Mouse (Mus musculus) small intestine, adult 2 months (tissue): ENCODE measurements at regions not wholly inside any gene's neighbourhood (a gene's known extent, or its start where the extent isn't known, plus 50 kb on each side); places are given as distances from the start of the nearest gene placed in this dataset.

ENCODE experiments used
- H3K27ac ChIP-seq: fragments of 200-500 bp; 2 replicates; pipeline ENCODE4 v1.5.1; 2012; ENCODE audit warnings: low read depth, low read length, control low read depth, inconsistent platforms; ENCODE audit not compliant: insufficient read depth
- H3K27me3 ChIP-seq: fragments of 200-500 bp; 2 replicates; pipeline ENCODE4 v1.6.1; 2012; ENCODE audit warnings: mild to moderate bottlenecking, moderate library complexity, low read length, inconsistent platforms; ENCODE audit not compliant: control insufficient read depth, insufficient read depth
- H3K36me3 ChIP-seq: fragments of 200-500 bp; 2 replicates; pipeline ENCODE4 v1.6.1; 2012; ENCODE audit warnings: mild to moderate bottlenecking, low read length, control low read depth, inconsistent platforms; ENCODE audit not compliant: control insufficient read depth, insufficient read depth
- H3K4me1 ChIP-seq: fragments of 200-500 bp; 2 replicates; pipeline ENCODE4 v1.6.1; 2012; ENCODE audit warnings: low read length, inconsistent platforms, mixed read lengths; ENCODE audit not compliant: control insufficient read depth, insufficient read depth, insufficient read length
- H3K4me3 ChIP-seq: fragments of 200-500 bp; 2 replicates; pipeline ENCODE4 v1.5.1; 2012; ENCODE audit warnings: low read depth, mild to moderate bottlenecking, control low read depth, inconsistent platforms, low read length, moderate library complexity
- CTCF ChIP-seq: fragments of 200-500 bp; IDR thresholded peaks from 2 replicates; pipeline ENCODE4 v1.5.1; 2012; ENCODE audit warnings: low read depth, mild to moderate bottlenecking, control low read depth, inconsistent platforms, low read length, moderate library complexity, mixed read lengths; ENCODE audit not compliant: insufficient replicate concordance, insufficient read length; ENCODE audit errors: extremely low read depth
- POLR2A ChIP-seq: fragments of 200-500 bp; IDR thresholded peaks from 2 replicates; pipeline ENCODE4 v1.6.1; 2012; ENCODE audit warnings: low read depth, mild to moderate bottlenecking, control low read depth, inconsistent platforms, low read length, moderate library complexity
- WGBS: fragments of 180-500 bp; shearing (Covaris S2); methylation state at CpG from one replicate; pipeline ENCODE4 v1.1.7; 2018; 5-methylcytosine and 5-hydroxymethylcytosine counted together

DNA sequence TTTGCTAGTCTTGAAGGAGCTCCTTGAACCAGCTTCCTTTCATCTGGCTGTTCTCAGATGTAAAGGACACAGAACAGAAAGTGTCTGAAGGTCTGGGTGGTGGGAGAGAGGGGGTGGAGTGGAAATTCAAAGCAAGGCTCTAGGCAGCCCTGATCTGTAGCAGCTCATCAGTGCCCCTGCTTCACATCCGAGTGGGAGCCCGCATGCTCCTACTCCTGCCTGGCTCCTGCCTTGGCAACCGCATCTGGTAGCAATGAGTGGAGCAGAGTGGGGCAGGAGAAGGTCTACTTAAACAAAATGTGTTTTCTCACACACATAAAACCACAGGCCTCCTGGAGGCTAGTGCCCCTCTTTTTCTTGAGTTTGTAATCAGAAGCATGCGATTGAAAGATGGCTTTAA lies 201.0 kb downstream of the Osr1 start:
- TF ChIP-seq POLR2A (no peak), CTCF (no peak)
- Histone ChIP-seq H3K4me3 (no peak overlapping the region), H3K27me3 (no peaks in the 10 kb centered on the region), H3K36me3 (no peaks in the 10 kb centered on the region), H3K27ac (no peak overlapping the region), H3K4me1 (no peaks in the 10 kb centered on the region)
- 91% methylated on average over 4 of the region's 4 CpGs for WGBS

DNA sequence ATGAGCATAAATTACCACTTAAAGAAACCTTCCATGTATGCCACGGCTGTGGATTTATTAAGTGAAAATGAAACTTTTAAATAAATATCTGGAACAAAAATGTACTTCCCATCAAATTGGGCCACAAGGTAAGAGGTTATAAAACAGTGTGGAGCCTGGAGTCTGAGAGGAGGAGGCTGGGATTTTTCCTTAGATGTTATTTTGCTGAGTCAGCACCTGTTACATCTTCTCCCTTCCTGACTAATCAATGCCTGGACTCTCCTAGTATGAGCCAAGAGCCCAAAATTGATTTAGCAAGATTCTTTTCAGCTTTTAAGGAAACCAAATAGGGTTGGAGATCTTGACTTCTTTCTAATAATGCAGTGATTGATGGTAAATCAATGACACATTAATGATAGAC lies 203.0 kb downstream of the Osr1 start:
- WGBS: 78% methylated on average over 1 of the region's 1 CpGs
- no peak overlapping the region for H3K27ac ChIP-seq
- TF ChIP-seq POLR2A (no peak), CTCF (no peak)
- H3K36me3 ChIP-seq: no peaks in the 10 kb centered on the region
- H3K4me1 ChIP-seq: no peaks in the 10 kb centered on the region
- no peaks in the 10 kb centered on the region for H3K27me3 ChIP-seq
- H3K4me3 ChIP-seq: no peak overlapping the region

DNA sequence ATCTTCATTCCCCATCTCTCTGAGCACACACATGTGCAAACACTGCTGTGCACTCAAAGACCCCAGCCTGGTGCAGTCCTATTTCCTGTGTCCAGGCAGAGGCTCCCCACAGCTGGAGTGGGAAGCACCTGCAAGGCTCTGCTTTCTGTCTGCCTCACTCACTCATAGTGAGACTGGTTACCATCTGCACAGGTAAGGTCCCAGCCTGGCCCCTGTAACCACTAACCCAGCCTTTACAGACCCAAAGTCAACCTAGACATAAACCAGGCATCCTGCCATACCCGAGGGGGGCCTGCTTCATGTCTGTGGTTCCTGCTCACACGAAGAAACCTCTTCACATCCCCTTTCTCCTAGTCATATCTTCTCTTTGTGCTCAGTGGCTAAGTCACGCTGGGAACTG lies 232.4 kb downstream of the Osr1 start:
- H3K4me3 ChIP-seq: no peak overlapping the region
- no peaks in the 10 kb centered on the region for H3K27me3 ChIP-seq
- no peak overlapping the region for H3K27ac ChIP-seq
- H3K36me3 ChIP-seq: no peaks in the 10 kb centered on the region
- H3K4me1 ChIP-seq: no peaks in the 10 kb centered on the region
- TF ChIP-seq CTCF: no peak
- no peak for TF ChIP-seq POLR2A
- WGBS: 37% methylated on average over 3 of the region's 3 CpGs

DNA sequence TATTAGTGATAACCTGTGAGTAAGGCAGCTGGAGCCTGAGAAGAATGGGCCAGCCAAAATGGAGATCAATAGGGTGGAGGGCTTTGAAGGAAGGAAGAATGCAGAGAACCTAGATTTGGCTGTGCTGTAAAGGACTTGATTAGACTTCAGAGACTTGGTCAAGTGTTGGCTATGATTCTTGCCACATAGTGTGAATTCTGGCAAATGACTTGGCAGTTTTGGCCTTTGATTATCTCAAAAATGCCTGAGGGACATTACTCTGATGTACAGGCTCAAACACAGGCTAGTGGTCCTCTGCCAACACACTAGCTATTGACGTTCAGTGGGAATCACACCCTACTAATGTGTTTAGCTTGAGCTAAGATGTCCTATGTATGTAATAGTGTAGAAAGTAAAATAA lies 237.5 kb downstream of the Osr1 start:
- Histone ChIP-seq H3K27ac (no peak overlapping the region), H3K4me1 (no peaks in the 10 kb centered on the region), H3K27me3 (no peaks in the 10 kb centered on the region), H3K4me3 (no peak overlapping the region), H3K36me3 (no peaks in the 10 kb centered on the region)
- TF ChIP-seq CTCF (no peak), POLR2A (no peak)
- 54% methylated on average over 1 of the region's 1 CpGs for WGBS

DNA sequence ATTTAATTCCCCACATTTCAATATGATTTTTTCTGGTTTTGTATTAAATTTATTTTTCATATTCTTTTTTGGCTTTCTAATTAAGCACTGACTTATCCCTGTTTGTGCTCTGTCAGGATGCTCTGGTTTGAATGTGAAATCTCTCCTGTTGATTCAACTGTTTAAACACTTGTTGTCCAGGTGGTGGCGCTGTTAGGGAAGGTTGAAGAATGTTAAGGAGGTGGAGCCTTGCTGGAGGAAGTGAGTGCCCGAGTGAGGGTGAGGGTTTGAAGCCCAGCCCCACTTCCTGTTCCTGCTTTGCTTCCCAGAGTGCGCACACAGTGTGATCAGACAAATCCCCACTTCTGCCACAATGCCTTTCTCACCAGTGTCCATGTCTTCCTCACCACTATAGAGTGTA lies 263.4 kb downstream of the Osr1 start:
- H3K4me1 ChIP-seq: no peaks in the 10 kb centered on the region
- H3K4me3 ChIP-seq: no peak overlapping the region
- no peaks in the 10 kb centered on the region for H3K36me3 ChIP-seq
- 51% methylated on average over 3 of the region's 3 CpGs for WGBS
- no peak for TF ChIP-seq CTCF
- TF ChIP-seq POLR2A: no peak
- H3K27me3 ChIP-seq: no peaks in the 10 kb centered on the region
- H3K27ac ChIP-seq: no peak overlapping the region

DNA sequence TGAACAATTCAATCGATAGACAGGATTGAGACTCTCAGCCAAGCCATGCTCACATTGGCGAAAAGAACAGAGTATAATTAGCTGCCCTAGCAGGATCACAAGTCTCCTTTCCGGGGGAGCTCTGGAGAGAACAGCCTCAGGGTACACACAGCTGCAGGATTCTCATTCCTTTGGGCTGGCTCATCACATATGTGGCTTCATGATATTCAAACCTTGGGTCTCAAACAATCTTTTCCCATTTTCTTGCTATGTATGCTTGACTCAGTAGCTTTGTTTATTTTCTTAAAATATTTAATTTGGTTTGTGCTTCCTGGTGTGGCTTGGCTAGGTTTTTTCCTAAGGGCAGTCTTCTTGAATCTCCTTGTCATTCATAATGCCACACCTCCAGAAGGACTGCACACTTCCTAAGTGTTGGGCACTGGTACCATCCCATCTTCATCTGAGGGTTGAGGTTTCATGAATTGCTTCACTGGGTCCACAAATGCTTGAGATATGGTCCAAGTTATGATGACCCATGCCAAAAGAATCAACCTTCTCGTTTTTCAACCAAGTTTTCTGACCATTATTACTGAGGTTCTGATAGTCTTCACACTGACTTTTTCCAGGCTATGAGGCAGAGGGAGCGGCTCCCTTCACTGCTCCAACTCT lies 269.4 kb downstream of the Osr1 start:
- TF ChIP-seq CTCF (no peak), POLR2A (no peak)
- Histone ChIP-seq H3K4me1 (no peaks in the 10 kb centered on the region), H3K4me3 (no peak overlapping the region), H3K27me3 (no peaks in the 10 kb centered on the region), H3K27ac (no peak overlapping the region), H3K36me3 (no peaks in the 10 kb centered on the region)
- 70% methylated on average over 5 of the region's 5 CpGs for WGBS

DNA sequence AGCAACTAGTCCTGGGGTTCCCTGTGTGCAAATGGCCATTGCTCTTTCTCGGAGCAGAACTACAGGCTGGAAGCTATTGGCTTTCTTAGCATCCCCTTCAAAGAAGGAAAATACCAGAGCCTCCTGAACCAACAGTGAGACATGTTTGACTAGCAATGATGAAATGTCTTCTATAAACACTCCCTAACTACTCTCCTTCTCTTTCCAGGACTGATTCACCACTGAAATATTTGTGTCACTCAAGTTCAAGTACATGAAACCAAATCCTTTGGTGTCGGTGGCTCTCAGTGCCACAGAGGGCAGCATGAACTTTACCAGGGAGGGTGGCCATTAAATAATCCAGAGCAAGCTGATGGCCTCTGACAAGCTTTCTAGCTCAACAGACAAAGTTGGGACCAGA lies 270.0 kb downstream of the Osr1 start:
- no peak overlapping the region for H3K27ac ChIP-seq
- no peak overlapping the region for H3K4me3 ChIP-seq
- H3K4me1 ChIP-seq: no peaks in the 10 kb centered on the region
- TF ChIP-seq POLR2A (no peak), CTCF (no peak)
- 49% methylated on average over 2 of the region's 2 CpGs for WGBS
- no peaks in the 10 kb centered on the region for H3K27me3 ChIP-seq
- H3K36me3 ChIP-seq: no peaks in the 10 kb centered on the region
